9 mouse cellular contexts compared by ENCODE assay signal in the genomic region with DNA sequence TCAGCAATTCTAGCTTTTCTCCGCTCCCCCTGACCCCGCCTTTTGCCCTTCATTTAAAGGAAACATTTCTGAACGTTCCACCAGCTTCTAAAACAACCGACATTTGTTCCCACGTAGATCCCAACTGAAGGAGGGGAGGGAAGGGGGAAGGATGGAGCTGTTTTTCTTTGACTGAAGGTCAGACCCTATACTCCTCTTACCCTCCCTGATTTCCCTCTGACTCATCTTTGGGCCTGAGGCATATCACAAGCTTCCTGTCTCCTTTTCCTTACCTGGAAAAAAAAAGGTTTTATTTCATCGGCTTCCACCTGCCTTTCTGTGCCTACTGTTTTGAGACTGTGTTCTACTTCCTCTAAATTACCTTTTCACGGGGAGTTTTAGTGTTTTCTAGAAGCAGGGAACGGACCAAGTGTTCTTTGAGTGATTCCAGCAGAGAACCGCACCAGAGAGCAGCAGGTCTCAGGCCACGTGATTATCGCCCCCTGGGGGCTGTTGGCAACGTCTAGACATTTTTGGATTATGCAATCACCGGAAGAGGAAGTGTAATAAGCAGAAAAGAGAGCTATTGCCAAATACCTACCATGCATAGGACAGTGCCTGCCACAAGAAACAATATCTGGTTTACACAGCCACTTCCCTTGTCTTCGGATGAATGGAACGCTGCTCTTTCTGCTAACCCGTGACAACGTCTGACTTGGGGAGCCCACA.
DNase-seq lines count a peak whose midpoint lies in the region; TF ChIP-seq lines count a peak whose summit lies in the region.
"Had no signal": no experiment of that assay in that cellular context is flagged by ENCODE, and none has a peak within 500 bp of the region (broad histone marks: within the 10 kb centered on the region; RNA-seq: fewer than 3 reads in every experiment).

No protein-coding gene starts in this region.

- no peaks in the 10 kb centered on the region for H3K36me3 ChIP-seq in small intestine, adult 2 months (ENCODE audit: control insufficient read depth, insufficient read depth, low read length)
- H3K36me3 ChIP-seq: neural tube, embryonic 12.5 days had no signal

- peaks cover 5% of the 10 kb centered on the region; the same call in 1 of the 2 replicates for H3K4me1 ChIP-seq in small intestine, adult 2 months (ENCODE audit: control insufficient read depth, insufficient read depth, insufficient read length, low read length)

- DNase-seq in left cerebral cortex, postnatal 14 days (ENCODE audit: low spot score in 2 of 2), result peak; percentile 32 to 34
- DNase-seq in left cerebral cortex, adult 11 months (ENCODE audit: low spot score), result no peak
- DNase-seq in brain, embryonic 14.5 days (ENCODE audit: low read depth), result peak; percentile 62
- peak; percentile 75 for DNase-seq in heart, adult 18-20 months
- DNase-seq in kidney, adult 8-10 months, result peak; percentile 63 to 75
- peak; percentile 83 for DNase-seq in lung, postnatal 10 days
- DNase-seq in urinary bladder, postnatal 10 days (ENCODE audit: low spot score), result no peak

- H3K27me3 ChIP-seq in small intestine, adult 2 months (ENCODE audit: control insufficient read depth, insufficient read depth, low read length), result no peaks in the 10 kb centered on the region
- H3K27me3 ChIP-seq: neural tube, embryonic 12.5 days had no signal

- no peak overlapping the region for H3K4me3 ChIP-seq in small intestine, adult 2 months (ENCODE audit: low read depth, low read length)
- H3K4me3 ChIP-seq: neural tube, embryonic 12.5 days had no signal

- WGBS in small intestine, adult 2 months, result 37% methylated on average over 17 of the region's 17 CpGs

- H3K27ac ChIP-seq in small intestine, adult 2 months (ENCODE audit: insufficient read depth, low read depth, low read length), result no peak overlapping the region
- H3K27ac ChIP-seq: neural tube, embryonic 12.5 days had no signal

- intact Hi-C loops in left cerebral cortex, postnatal 14 days (cut with DNase I), result loop anchor here (5.0 to 10.0 kb wide), 2 partner anchors 234 to 381 kb away; no protein-coding TSS in a partner anchor

- TF ChIP-seq CTCF in brain, embryonic 14.5 days (IDR thresholded peaks at IDR 0.05; ENCODE audit: borderline replicate concordance, extremely low read depth, insufficient read depth, insufficient read length), result no peak
- TF ChIP-seq CTCF in small intestine, adult 2 months (IDR thresholded peaks at IDR 0.05; ENCODE audit: extremely low read depth, insufficient read length, insufficient replicate concordance, low read depth, low read length), result peak; percentile 30; the same call in 1 of the 2 replicates

- no peak for TF ChIP-seq POLR2A in brain, embryonic 14.5 days (IDR thresholded peaks at IDR 0.05; ENCODE audit: borderline replicate concordance, extremely low read depth, insufficient read depth, insufficient read length, poor library complexity, severe bottlenecking)
- TF ChIP-seq POLR2A in small intestine, adult 2 months (IDR thresholded peaks at IDR 0.05; ENCODE audit: low read depth, low read length), result no peak

Comparison
In these comparisons a context has a peak if more than half of its experiments do, and no peak if none do; other contexts are left out.
1. DNase-seq: peak in left cerebral cortex, postnatal 14 days (2 of 2), brain, embryonic 14.5 days (single experiment), heart, adult 18-20 months (2 of 2), kidney, adult 8-10 months (2 of 2) and lung, postnatal 10 days (single experiment); none in left cerebral cortex, adult 11 months (single experiment) and urinary bladder, postnatal 10 days (single experiment).